Mouse (Mus musculus) gonadal fat pad, adult 2 months (tissue): ENCODE data around the gene Cntnap2. TPM values are rescaled to one million over a fixed set of nuclear protein-coding genes. Genes with fewer than 3 reads are reported as not detected.

Source experiments
- DNase-seq: peaks from one replicate; pipeline ENCODE4 v3.0.0-alpha.2; 2012; ENCODE audit warnings: low read depth
- polyA plus RNA-seq: library from polyadenylated mRNA; depleted of rRNA; stranded (reverse); fragments of >200 nt; gene quantifications from 2 replicates; pipeline ENCODE4 v1.2.3, GENCODE M21; 2012

Gene Cntnap2
- polyA plus RNA-seq, 1 experiment = 0.74 TPM

DNA sequence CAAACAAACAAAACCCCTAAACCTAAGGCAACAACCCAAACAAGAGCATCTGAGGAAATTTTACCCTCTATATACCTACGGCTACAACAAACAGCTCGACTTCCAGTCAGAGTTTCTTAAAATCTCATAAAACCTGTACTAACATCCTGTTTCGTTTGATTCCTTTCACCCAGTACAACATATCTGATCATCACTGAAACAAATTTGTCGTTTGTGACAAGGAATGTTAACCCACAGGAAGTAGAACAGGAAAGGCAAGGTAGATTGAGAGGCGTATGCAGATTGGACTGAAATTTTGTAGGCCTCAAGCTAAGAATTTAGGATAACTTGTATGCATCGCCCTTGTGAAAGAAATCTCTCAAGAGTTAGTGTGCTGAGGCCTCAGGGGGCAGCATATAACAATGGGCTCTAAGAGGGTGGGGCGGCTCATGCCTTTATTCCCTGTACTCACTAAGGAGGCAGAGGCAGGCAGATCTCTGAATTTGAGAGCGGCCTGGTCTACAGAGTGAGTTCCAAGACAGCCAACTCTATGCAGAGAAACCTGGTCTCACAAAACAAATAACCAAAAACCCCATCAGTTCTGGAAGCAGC lies 2291.0 kb downstream of the Cntnap2 start:
- DNase-seq = no peak
